34 mouse cellular contexts compared by ENCODE assay signal in the genomic region with DNA sequence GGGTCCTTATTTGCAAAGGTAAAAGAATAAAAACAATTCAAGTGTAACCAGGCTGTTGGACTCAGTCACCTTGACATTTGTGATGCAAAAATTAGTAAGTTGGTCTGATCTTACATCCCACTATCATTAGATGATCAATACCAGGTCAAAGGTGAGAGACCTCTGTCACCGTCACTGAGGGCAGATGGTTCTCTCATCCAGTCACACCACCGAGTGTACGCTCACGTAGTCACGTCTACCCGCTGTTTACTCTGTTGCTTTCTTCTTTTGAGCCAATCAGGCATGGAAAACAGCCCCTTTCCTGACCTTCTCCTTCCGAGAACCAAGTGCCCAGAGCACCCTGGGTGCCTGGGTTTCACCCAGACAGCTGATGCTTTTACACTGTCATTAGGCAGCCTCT. TPM values are rescaled to one million over a fixed set of nuclear protein-coding genes. Genes with fewer than 3 reads are reported as not detected.
DNase-seq lines count a peak whose midpoint lies in the region; ATAC-seq and TF ChIP-seq lines count a peak whose summit lies in the region.
"Had no signal": no experiment of that assay in that cellular context is flagged by ENCODE, and none has a peak within 500 bp of the region (broad histone marks: within the 10 kb centered on the region; RNA-seq: fewer than 3 reads in every experiment).

No protein-coding gene starts in this region.

- H3K36me3 ChIP-seq in liver, adult 2 months (ENCODE audit: control insufficient read depth, insufficient read depth, low read length), result peaks cover 5% of the 10 kb centered on the region; the same call in 1 of the 2 replicates
- no peaks in the 10 kb centered on the region for H3K36me3 ChIP-seq in liver, embryonic 13.5 days
- H3K36me3 ChIP-seq in liver, embryonic 16.5 days (ENCODE audit: control insufficient read depth, insufficient read depth), result no peaks in the 10 kb centered on the region
- no peaks in the 10 kb centered on the region for H3K36me3 ChIP-seq in midbrain, embryonic 14.5 days (ENCODE audit: control insufficient read depth, insufficient read depth, low read length)
- no peaks in the 10 kb centered on the region for H3K36me3 ChIP-seq in midbrain, embryonic 15.5 days (replicated peaks)
- H3K36me3 ChIP-seq: embryonic facial prominence, embryonic 12.5 days; embryonic facial prominence, embryonic 15.5 days; forebrain, embryonic 12.5 days; G1E; heart, embryonic 12.5 days; heart, embryonic 15.5 days; hindbrain, embryonic 10.5 days had no signal

- 19% methylated on average over 7 of the region's 7 CpGs for WGBS in liver, adult 2 months
- WGBS in liver, embryonic 13.5 days (ENCODE audit: insufficient replicate concordance), result 70% methylated on average over 7 of the region's 7 CpGs
- WGBS in liver, embryonic 16.5 days (ENCODE audit: insufficient replicate concordance), result 54% methylated on average over 7 of the region's 7 CpGs
- 73% methylated on average over 7 of the region's 7 CpGs for WGBS in midbrain, embryonic 14.5 days
- 80% methylated on average over 7 of the region's 7 CpGs for WGBS in midbrain, embryonic 15.5 days

- H3K9ac ChIP-seq in liver, adult 2 months (ENCODE audit: low read depth, low read length), result peak overlapping the region; percentile 50
- H3K9ac ChIP-seq in liver, embryonic 13.5 days, result no peak overlapping the region
- no peak overlapping the region for H3K9ac ChIP-seq in liver, embryonic 16.5 days (ENCODE audit: low read depth, low read length)
- no peak overlapping the region for H3K9ac ChIP-seq in midbrain, embryonic 14.5 days (replicated peaks; ENCODE audit: low read length)
- no peak overlapping the region for H3K9ac ChIP-seq in midbrain, embryonic 15.5 days
- H3K9ac ChIP-seq: embryonic facial prominence, embryonic 12.5 days; embryonic facial prominence, embryonic 15.5 days; forebrain, embryonic 12.5 days; heart, embryonic 12.5 days; heart, embryonic 15.5 days; hindbrain, embryonic 14.5 days had no signal

- no peak overlapping the region for H3K4me2 ChIP-seq in liver, embryonic 13.5 days
- H3K4me2 ChIP-seq in liver, embryonic 16.5 days (ENCODE audit: low read depth, low read length), result no peak overlapping the region
- no peak overlapping the region for H3K4me2 ChIP-seq in midbrain, embryonic 14.5 days (ENCODE audit: low read length)
- no peak overlapping the region for H3K4me2 ChIP-seq in midbrain, embryonic 15.5 days
- H3K4me2 ChIP-seq: embryonic facial prominence, embryonic 12.5 days; embryonic facial prominence, embryonic 15.5 days; forebrain, embryonic 12.5 days; heart, embryonic 12.5 days; heart, embryonic 15.5 days; hindbrain, embryonic 14.5 days had no signal

- no peaks in the 10 kb centered on the region for H3K27me3 ChIP-seq in liver, adult 2 months (ENCODE audit: control insufficient read depth, insufficient read depth, low read length)
- no peaks in the 10 kb centered on the region for H3K27me3 ChIP-seq in liver, embryonic 13.5 days
- H3K27me3 ChIP-seq in liver, embryonic 16.5 days (ENCODE audit: control insufficient read depth, insufficient read depth, low read depth, low read length), result no peaks in the 10 kb centered on the region
- H3K27me3 ChIP-seq in midbrain, embryonic 14.5 days (ENCODE audit: control insufficient read depth, insufficient read depth, low read length), result no peaks in the 10 kb centered on the region
- no peaks in the 10 kb centered on the region for H3K27me3 ChIP-seq in midbrain, embryonic 15.5 days (replicated peaks)
- H3K27me3 ChIP-seq: CH12.LX; embryonic facial prominence, embryonic 12.5 days; embryonic facial prominence, embryonic 15.5 days; forebrain, embryonic 12.5 days; heart, embryonic 12.5 days; heart, embryonic 15.5 days; Patski had no signal

- no peak overlapping the region for H3K4me3 ChIP-seq in liver, adult 2 months (ENCODE audit: insufficient read depth, low read depth, low read length)
- H3K4me3 ChIP-seq in liver, embryonic 13.5 days (replicated peaks), result no peak overlapping the region
- H3K4me3 ChIP-seq in liver, embryonic 16.5 days (ENCODE audit: low read depth, low read length), result no peak overlapping the region
- no peak overlapping the region for H3K4me3 ChIP-seq in midbrain, embryonic 14.5 days (replicated peaks; ENCODE audit: low read depth, low read length)
- no peak overlapping the region for H3K4me3 ChIP-seq in midbrain, embryonic 15.5 days
- H3K4me3 ChIP-seq: embryonic facial prominence, embryonic 12.5 days; embryonic facial prominence, embryonic 15.5 days; forebrain, embryonic 12.5 days; gastrocnemius, adult 2 months; heart, embryonic 12.5 days; heart, embryonic 15.5 days; hindbrain, embryonic 10.5 days had no signal

- no peak for TF ChIP-seq CTCF in liver, adult 2 months (IDR thresholded peaks at IDR 0.05; ENCODE audit: low read depth, low read length)

- no peaks in the 10 kb centered on the region for H3K9me3 ChIP-seq in liver, embryonic 13.5 days (replicated peaks)
- H3K9me3 ChIP-seq in liver, embryonic 16.5 days (replicated peaks; ENCODE audit: control insufficient read depth, low read length), result no peaks in the 10 kb centered on the region
- no peaks in the 10 kb centered on the region for H3K9me3 ChIP-seq in midbrain, embryonic 14.5 days (ENCODE audit: control insufficient read depth, low read length)
- no peaks in the 10 kb centered on the region for H3K9me3 ChIP-seq in midbrain, embryonic 15.5 days
- H3K9me3 ChIP-seq: embryonic facial prominence, embryonic 12.5 days; embryonic facial prominence, embryonic 15.5 days; forebrain, embryonic 12.5 days; G1E; heart, embryonic 12.5 days; heart, embryonic 15.5 days; hindbrain, embryonic 10.5 days had no signal

- ATAC-seq in liver, embryonic 13.5 days (ENCODE audit: low read depth), result peak; percentile 57
- peak; percentile 86 for ATAC-seq in liver, embryonic 16.5 days (ENCODE audit: low read depth)
- no peak for ATAC-seq in midbrain, embryonic 14.5 days (ENCODE audit: low FRiP score, low TSS enrichment)
- no peak for ATAC-seq in midbrain, embryonic 15.5 days (replicated peaks)
- ATAC-seq: forebrain, embryonic 16.5 days; Patski had no signal

- TF ChIP-seq POLR2A in liver, adult 2 months (IDR thresholded peaks at IDR 0.05; ENCODE audit: extremely low read depth, insufficient read depth, low read length), result no peak

- DNase-seq in heart, adult 11 months, result peak; percentile 34
- no peak for DNase-seq in heart, adult 18-20 months
- peak; percentile 100 for DNase-seq in liver, adult 2 months (ENCODE audit: extremely low read depth, low read depth, low spot score)
- DNase-seq in liver, embryonic 13.5 days, result no peak
- DNase-seq in midbrain, embryonic 14.5 days, result no peak
- DNase-seq in adrenal gland, adult 18-20 months (ENCODE audit: low spot score in 2 of 2), result no peak
- DNase-seq: adrenal gland, adult 2 months; adrenal gland, postnatal 14 days; B cell, adult 2 months; cerebellum, adult 11 months; cerebellum, adult 2 months; cerebellum, adult 9-11 months; cerebellum, postnatal 25 days; gastrocnemius, adult 2 months; gastrocnemius, postnatal 25 days; heart, postnatal 10 days; heart, postnatal 36 days had no signal

- H3K79me2 ChIP-seq in liver, adult 2 months (ENCODE audit: control insufficient read depth, insufficient read depth, low read length), result no peaks in the 10 kb centered on the region; the same call in 1 of the 2 replicates

- peak overlapping the region; percentile 98 for H3K27ac ChIP-seq in liver, adult 2 months (replicated peaks; ENCODE audit: insufficient read depth, low read depth, low read length)
- H3K27ac ChIP-seq in liver, embryonic 13.5 days, result peak overlapping the region; percentile 53
- peak overlapping the region; percentile 65 for H3K27ac ChIP-seq in liver, embryonic 16.5 days (ENCODE audit: low read length)
- H3K27ac ChIP-seq in midbrain, embryonic 14.5 days (replicated peaks; ENCODE audit: low read depth, low read length), result no peak overlapping the region
- no peak overlapping the region for H3K27ac ChIP-seq in midbrain, embryonic 15.5 days
- H3K27ac ChIP-seq: embryonic facial prominence, embryonic 12.5 days; embryonic facial prominence, embryonic 15.5 days; forebrain, embryonic 12.5 days; gastrocnemius, adult 2 months; heart, embryonic 15.5 days; hindbrain, embryonic 10.5 days; hindbrain, embryonic 14.5 days had no signal

- peaks cover 33% of the 10 kb centered on the region for H3K4me1 ChIP-seq in liver, adult 2 months (ENCODE audit: control insufficient read depth, insufficient read depth, low read length)
- H3K4me1 ChIP-seq in liver, embryonic 13.5 days (replicated peaks), result no peaks in the 10 kb centered on the region
- no peaks in the 10 kb centered on the region for H3K4me1 ChIP-seq in liver, embryonic 16.5 days (ENCODE audit: control insufficient read depth, low read depth, low read length)
- H3K4me1 ChIP-seq in midbrain, embryonic 14.5 days (ENCODE audit: control insufficient read depth, insufficient read depth, low read length), result no peaks in the 10 kb centered on the region
- H3K4me1 ChIP-seq in midbrain, embryonic 15.5 days, result no peaks in the 10 kb centered on the region
- H3K4me1 ChIP-seq: embryonic facial prominence, embryonic 12.5 days; embryonic facial prominence, embryonic 15.5 days; forebrain, embryonic 12.5 days; heart, embryonic 15.5 days; hindbrain, embryonic 10.5 days had no signal

RNA-seq across cellular contexts. Expression of a gene that starts 20.9 kb away (rescaled TPM):
- total RNA-seq in heart, adult 18-20 months (2021), result not detected
- total RNA-seq in liver, adult 2 months (2014; rRNA removed), result 1,668 and 2,080 TPM in 2 replicates
- polyA plus RNA-seq in liver, adult 2 months (2012; rRNA removed), result 512 and 535 TPM in 2 replicates
- polyA plus RNA-seq in liver, embryonic 13.5 days (2015; fragmentation: Nextera tagmentation; extraction: Ambion mirVana), result 2.1 and 3.0 TPM in 2 replicates
- polyA plus RNA-seq in liver, embryonic 16.5 days (2015; fragmentation: Nextera tagmentation; extraction: Ambion mirVana), result 97.0 and 121 TPM in 2 replicates
- not detected in 2 replicates for polyA plus RNA-seq in midbrain, embryonic 14.5 days (2014; fragmentation: Nextera tagmentation; extraction: Ambion mirVana)
- total RNA-seq in adrenal gland, adult 18-20 months (2021), result under 1 TPM in 1 of 2 experiments, not detected in 1; 0.53 TPM
- 0.09 TPM in 1 of 2 replicates, not detected in the other for polyA plus RNA-seq in midbrain, embryonic 15.5 days (2015; fragmentation: Nextera tagmentation; extraction: Ambion mirVana)
- total RNA-seq: CH12.LX; common myeloid progenitor, adult 5-6 weeks; gastrocnemius, adult 2 months; gastrocnemius, postnatal 25 days; granulocyte monocyte progenitor cell, adult 5-6 weeks; heart, postnatal 10 days; heart, postnatal 36 days had no signal
- polyA plus RNA-seq: adrenal gland, adult 2 months; embryonic facial prominence, embryonic 12.5 days; forebrain, embryonic 12.5 days; forebrain, embryonic 16.5 days; G1E; heart, embryonic 15.5 days; hindbrain, embryonic 10.5 days; hindbrain, embryonic 14.5 days; intestine, embryonic 14.5 days had no signal

RNA-seq across cellular contexts. Expression of a gene that starts 24.2 kb away (rescaled TPM):
- total RNA-seq in heart, adult 18-20 months (2021), result not detected
- total RNA-seq in liver, adult 2 months (2014; rRNA removed), result 11.0 and 15.6 TPM in 2 replicates
- polyA plus RNA-seq in liver, adult 2 months (2012; rRNA removed), result 6.2 and 6.6 TPM in 2 replicates
- 0.35 and 0.54 TPM in 2 replicates for polyA plus RNA-seq in liver, embryonic 13.5 days (2015; fragmentation: Nextera tagmentation; extraction: Ambion mirVana)
- 4.4 and 4.8 TPM in 2 replicates for polyA plus RNA-seq in liver, embryonic 16.5 days (2015; fragmentation: Nextera tagmentation; extraction: Ambion mirVana)
- not detected in 2 replicates for polyA plus RNA-seq in midbrain, embryonic 14.5 days (2014; fragmentation: Nextera tagmentation; extraction: Ambion mirVana)
- not detected for total RNA-seq in adrenal gland, adult 18-20 months (2021)
- polyA plus RNA-seq in midbrain, embryonic 15.5 days (2015; fragmentation: Nextera tagmentation; extraction: Ambion mirVana), result not detected in 2 replicates
- total RNA-seq: adrenal gland, adult 2 months; CH12.LX; gastrocnemius, postnatal 25 days; granulocyte monocyte progenitor cell, adult 5-6 weeks; heart, postnatal 10 days; heart, postnatal 36 days had no signal
- polyA plus RNA-seq: adrenal gland, adult 2 months; cerebellum, adult 2 months; embryonic facial prominence, embryonic 12.5 days; forebrain, embryonic 12.5 days; forebrain, embryonic 16.5 days; G1E; heart, embryonic 12.5 days; heart, embryonic 15.5 days; hindbrain, embryonic 10.5 days; hindbrain, embryonic 14.5 days; intestine, embryonic 14.5 days had no signal

RNA-seq across cellular contexts. Expression of a gene that starts 60.0 kb away (rescaled TPM):
- not detected for total RNA-seq in heart, adult 18-20 months (2021)
- total RNA-seq in liver, adult 2 months (2014; rRNA removed), result not detected in 2 replicates
- polyA plus RNA-seq in liver, adult 2 months (2012; rRNA removed), result not detected in 2 replicates
- not detected in 2 replicates for polyA plus RNA-seq in liver, embryonic 13.5 days (2015; fragmentation: Nextera tagmentation; extraction: Ambion mirVana)
- polyA plus RNA-seq in liver, embryonic 16.5 days (2015; fragmentation: Nextera tagmentation; extraction: Ambion mirVana), result not detected in 2 replicates
- polyA plus RNA-seq in midbrain, embryonic 14.5 days (2014; fragmentation: Nextera tagmentation; extraction: Ambion mirVana), result not detected in 2 replicates
- not detected for total RNA-seq in adrenal gland, adult 18-20 months (2021)
- polyA plus RNA-seq in midbrain, embryonic 15.5 days (2015; fragmentation: Nextera tagmentation; extraction: Ambion mirVana), result not detected in 2 replicates
- total RNA-seq: adrenal gland, adult 2 months; adrenal gland, postnatal 14 days; adrenal gland, postnatal 4 days; CH12.LX; gastrocnemius, adult 2 months; gastrocnemius, postnatal 25 days; heart, postnatal 10 days; heart, postnatal 36 days had no signal
- polyA plus RNA-seq: adrenal gland, adult 2 months; cerebellum, adult 2 months; embryonic facial prominence, embryonic 12.5 days; forebrain, embryonic 12.5 days; forebrain, embryonic 16.5 days; G1E; heart, embryonic 12.5 days; hindbrain, embryonic 10.5 days; hindbrain, embryonic 14.5 days; intestine, embryonic 14.5 days had no signal

Comparison
In these comparisons a context has a peak if more than half of its experiments do, and no peak if none do; other contexts are left out.
1. DNase-seq: peak in heart, adult 11 months (single experiment) and liver, adult 2 months (single experiment); none in heart, adult 18-20 months (0 of 2), liver, embryonic 13.5 days (single experiment), midbrain, embryonic 14.5 days (single experiment) and adrenal gland, adult 18-20 months (0 of 2).
2. RNA of a gene that starts 20.9 kb away (polyA plus RNA-seq): 512 to 535 TPM in liver, adult 2 months and 97.0 to 121 TPM in liver, embryonic 16.5 days; 2.1 to 3.0 TPM in liver, embryonic 13.5 days, not detected in midbrain, embryonic 14.5 days and 0.09 TPM in midbrain, embryonic 15.5 days; every median in the first group is over 10 times any median in the second.
3. H3K27ac ChIP-seq: peak in liver, adult 2 months (single experiment), liver, embryonic 13.5 days (single experiment) and liver, embryonic 16.5 days (single experiment); none in midbrain, embryonic 14.5 days (single experiment) and midbrain, embryonic 15.5 days (single experiment).
4. ATAC-seq: peak in liver, embryonic 13.5 days (single experiment) and liver, embryonic 16.5 days (single experiment); none in midbrain, embryonic 14.5 days (single experiment) and midbrain, embryonic 15.5 days (single experiment).